Mouse (Mus musculus) heart, embryonic 14.5 days (tissue): ENCODE measurements around the gene Pip4k2c. TPM values are rescaled to one million over a fixed set of nuclear protein-coding genes. Genes with fewer than 3 reads are reported as not detected.
A peak's percentile ranks its signal among the peaks of the same experiment; 100 is the strongest.

Experiments used
- ATAC-seq: fragments of 200-750 bp; cut with Nextera tagmentation; 2 replicates; pipeline ENCODE4 v1.8.0; 2017; ENCODE audit warnings: low read depth, moderate TSS enrichment; ENCODE audit not compliant: insufficient number of reproducible peaks, insufficient read depth, low FRiP score
- H3K27ac ChIP-seq, 2 experiments: fragments of 200-500 bp in 1 of 2; fragments of 300-500 bp in 1 of 2; sonication (generic) in 1 of 2; replicated peaks in 1 of 2; 2 replicates each; pipeline ENCODE4 v1.5.1; 2012 to 2014; ENCODE audit warnings: low read depth in 2 of 2, low read length in 2 of 2, control low read depth in 1 of 2, mild to moderate bottlenecking in 1 of 2, mixed read lengths in 1 of 2; ENCODE audit not compliant: control insufficient read depth in 1 of 2, insufficient read depth in 1 of 2
- H3K27me3 ChIP-seq: fragments of 300-500 bp; sonication (generic); 2 replicates; pipeline ENCODE4 v1.6.1; 2014; ENCODE audit warnings: mild to moderate bottlenecking, low read length, control low read depth; ENCODE audit not compliant: control insufficient read depth, insufficient read depth
- H3K36me3 ChIP-seq: fragments of 300-500 bp; sonication (generic); 2 replicates; pipeline ENCODE4 v1.6.1; 2014; ENCODE audit warnings: mild to moderate bottlenecking, control low read depth, low read length, mixed read lengths; ENCODE audit not compliant: control insufficient read depth, insufficient read depth
- H3K4me1 ChIP-seq, 2 experiments: fragments of 200-500 bp in 1 of 2; fragments of 300-500 bp in 1 of 2; sonication (generic) in 1 of 2; 2 replicates each; pipeline ENCODE4 v1.6.1; 2012 to 2014; ENCODE audit warnings: low read length in 2 of 2, control low read depth in 1 of 2, mixed read lengths in 1 of 2; ENCODE audit not compliant: control insufficient read depth in 2 of 2, insufficient read depth in 2 of 2
- H3K4me2 ChIP-seq: fragments of 300-500 bp; sonication (generic); 2 replicates; pipeline ENCODE4 v1.6.1; 2014; ENCODE audit warnings: mild to moderate bottlenecking, low read length
- H3K4me3 ChIP-seq, 2 experiments: fragments of 200-500 bp in 1 of 2; fragments of 300-500 bp in 1 of 2; sonication (generic) in 1 of 2; 2 replicates each; pipeline ENCODE4 v1.5.1; 2012 to 2014; ENCODE audit warnings: low read length in 2 of 2, mild to moderate bottlenecking in 2 of 2, control low read depth in 1 of 2, low read depth in 1 of 2, moderate library complexity in 1 of 2; ENCODE audit not compliant: control insufficient read depth in 1 of 2, insufficient read depth in 1 of 2
- H3K9ac ChIP-seq: fragments of 300-500 bp; sonication (generic); 2 replicates; pipeline ENCODE4 v1.6.1; 2014; ENCODE audit warnings: mild to moderate bottlenecking, low read length
- H3K9me3 ChIP-seq: fragments of 300-500 bp; sonication (generic); 2 replicates; pipeline ENCODE4 v1.6.1; 2016; ENCODE audit warnings: low read length, control low read depth; ENCODE audit not compliant: control insufficient read depth
- WGBS: fragments of 180-500 bp; shearing (Covaris S2); extraction: QIAGEN DNeasy Blood & Tissue Kit; methylation state at CpG from one replicate; pipeline ENCODE4 v1.1.7; 2014; 5-methylcytosine and 5-hydroxymethylcytosine counted together
- polyA plus RNA-seq: library from polyadenylated mRNA; unstranded; fragments of >200 nt; fragmentation: Nextera tagmentation; extraction: Ambion mirVana; gene quantifications from 2 replicates; pipeline ENCODE4 v1.2.1, GENCODE M21; 2014

Gene Pip4k2c
- polyA plus RNA-seq, 1 experiment from 2014 or later, result 22.8 TPM

DNA sequence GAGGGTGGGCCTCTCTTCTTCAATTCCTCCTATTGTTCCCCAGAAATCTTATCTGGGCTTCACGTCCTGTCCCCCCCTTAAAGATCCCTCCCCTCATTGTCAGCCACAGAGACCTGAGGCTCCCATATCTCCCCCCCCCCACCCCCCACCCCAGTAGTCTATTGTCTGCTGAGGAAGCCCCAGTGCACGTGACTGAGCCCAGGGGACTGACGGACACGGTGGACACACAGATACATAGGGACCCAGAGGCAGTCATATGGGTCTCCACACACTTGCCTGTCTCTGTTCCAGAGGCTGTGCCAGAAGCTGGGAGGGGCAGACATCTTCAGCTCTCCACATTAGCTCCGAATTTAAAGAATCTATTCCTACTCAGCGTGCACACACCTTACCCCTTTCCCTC is 29.8 kb downstream of the Pip4k2c start:
- Histone ChIP-seq H3K4me1 (peaks cover 6 to 9% of the 10 kb centered on the region in 2 experiments; a peak in 3 of 4 replicates), H3K4me3 (peak overlapping the region in 1 of 2 experiments; percentile 13; a peak in 1 of 4 replicates), H3K9ac (0 out of 2 replicates have a peak overlapping the region, but pooled peaks have one; percentile 21), H3K4me2 (peak overlapping the region; percentile 37; the same call in 1 of the 2 replicates), H3K36me3 (peaks cover 12% of the 10 kb centered on the region; the same call in 1 of the 2 replicates), H3K27ac (no peak overlapping the region), H3K9me3 (no peaks in the 10 kb centered on the region), H3K27me3 (peaks cover 83% of the 10 kb centered on the region)
- 0 out of 2 replicates have a peak, but pooled peaks have one; percentile 26 for ATAC-seq
- WGBS, result 62% methylated on average over 6 of the region's 6 CpGs

DNA sequence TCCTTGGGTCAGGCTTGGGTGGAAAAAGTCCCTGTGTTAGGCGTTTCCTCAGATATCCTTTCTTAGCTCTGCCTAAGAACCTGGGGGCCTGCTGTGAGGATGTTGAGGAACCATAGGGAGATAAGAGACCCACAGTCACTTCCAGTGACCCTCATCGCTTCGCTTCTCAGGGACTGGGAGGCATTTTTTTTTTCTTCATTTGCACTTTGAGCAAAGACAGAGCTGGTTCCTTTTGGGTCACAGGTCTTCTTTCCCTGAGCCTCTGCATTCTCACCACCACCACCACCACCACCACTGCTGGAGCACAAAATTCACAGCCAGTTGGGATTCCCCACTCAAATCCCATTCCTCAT is 30.7 kb downstream of the Pip4k2c start:
- Histone ChIP-seq H3K4me1 (peaks cover 6 to 9% of the 10 kb centered on the region in 2 experiments; a peak in 3 of 4 replicates), H3K4me2 (peak overlapping the region; percentile 57), H3K27me3 (peaks cover 89% of the 10 kb centered on the region), H3K9ac (no peak overlapping the region), H3K27ac (0 out of 4 replicates have a peak overlapping the region, but pooled peaks of 1 of the 2 experiments have one; percentile 28), H3K9me3 (no peaks in the 10 kb centered on the region), H3K36me3 (peaks cover 7% of the 10 kb centered on the region; the same call in 1 of the 2 replicates), H3K4me3 (peak overlapping the region in 1 of 2 experiments; percentile 31; a peak in 1 of 4 replicates)
- WGBS, result 15% methylated on average over 3 of the region's 3 CpGs
- no peak for ATAC-seq

DNA sequence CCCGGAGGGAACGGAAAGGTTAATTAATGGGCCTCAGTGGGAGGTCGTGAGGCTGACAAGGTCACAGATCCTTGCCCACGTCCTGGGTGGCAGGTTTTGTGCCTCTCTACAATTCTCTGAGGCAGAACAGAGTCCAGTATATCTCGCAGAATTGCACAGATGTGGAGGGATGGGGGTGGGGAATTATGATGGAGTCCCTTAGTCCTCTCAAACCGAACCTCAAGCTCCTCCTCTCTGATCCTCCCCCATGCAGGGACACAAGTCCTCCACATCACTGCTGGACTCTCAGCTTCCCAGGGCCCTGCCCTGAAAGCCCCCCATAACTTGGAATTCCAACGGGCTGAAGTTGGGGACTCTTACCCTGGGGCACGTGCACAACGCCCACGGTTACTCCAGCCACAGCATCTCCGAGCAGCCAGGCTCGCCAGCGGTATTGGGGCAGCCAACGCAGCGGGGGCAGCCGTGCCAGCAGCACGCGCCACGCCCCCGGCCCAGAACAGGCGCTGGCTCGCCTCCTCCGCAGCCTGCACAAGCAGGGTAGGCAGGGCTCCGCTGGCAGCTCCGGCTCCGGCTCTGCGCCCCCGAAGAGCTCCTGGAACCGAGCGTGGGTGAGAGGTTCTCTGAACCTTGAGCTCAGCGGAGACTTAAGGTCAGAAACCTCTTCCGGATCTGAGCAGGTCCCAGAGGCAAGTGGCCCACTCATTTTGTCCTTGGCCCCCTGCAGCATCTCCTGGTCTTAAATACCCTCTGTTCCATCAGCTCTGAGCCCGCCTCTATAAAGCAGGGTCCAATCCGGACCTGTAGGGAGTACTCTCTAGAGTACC is 31.3 kb downstream of the Pip4k2c start, which contains the start of gene Slc26a10:
Gene Slc26a10 (minus strand): TSS at position 775 of the 824 bp plus-strand sequence.
- Histone ChIP-seq H3K9me3 (no peaks in the 10 kb centered on the region), H3K4me2 (peak within 1 kb of the TSS; percentile 63), H3K4me3 (peak within 1 kb of the TSS; percentile 28 to 31), H3K9ac (no peak within 1 kb of the TSS; the same call in 1 of the 2 replicates), H3K4me1 (peaks cover 6 to 9% of the 10 kb centered on the region in 2 experiments; a peak in 3 of 4 replicates), H3K27ac (peak within 1 kb of the TSS in 1 of 2 experiments; percentile 28; a peak in 1 of 4 replicates), H3K27me3 (peaks cover 86% of the 10 kb centered on the region), H3K36me3 (0 out of 2 replicates have a peak, but pooled peaks cover 4% of the 10 kb centered on the region)
- WGBS, result 3% methylated on average over 34 of the region's 34 CpGs
- ATAC-seq, result no peak

DNA sequence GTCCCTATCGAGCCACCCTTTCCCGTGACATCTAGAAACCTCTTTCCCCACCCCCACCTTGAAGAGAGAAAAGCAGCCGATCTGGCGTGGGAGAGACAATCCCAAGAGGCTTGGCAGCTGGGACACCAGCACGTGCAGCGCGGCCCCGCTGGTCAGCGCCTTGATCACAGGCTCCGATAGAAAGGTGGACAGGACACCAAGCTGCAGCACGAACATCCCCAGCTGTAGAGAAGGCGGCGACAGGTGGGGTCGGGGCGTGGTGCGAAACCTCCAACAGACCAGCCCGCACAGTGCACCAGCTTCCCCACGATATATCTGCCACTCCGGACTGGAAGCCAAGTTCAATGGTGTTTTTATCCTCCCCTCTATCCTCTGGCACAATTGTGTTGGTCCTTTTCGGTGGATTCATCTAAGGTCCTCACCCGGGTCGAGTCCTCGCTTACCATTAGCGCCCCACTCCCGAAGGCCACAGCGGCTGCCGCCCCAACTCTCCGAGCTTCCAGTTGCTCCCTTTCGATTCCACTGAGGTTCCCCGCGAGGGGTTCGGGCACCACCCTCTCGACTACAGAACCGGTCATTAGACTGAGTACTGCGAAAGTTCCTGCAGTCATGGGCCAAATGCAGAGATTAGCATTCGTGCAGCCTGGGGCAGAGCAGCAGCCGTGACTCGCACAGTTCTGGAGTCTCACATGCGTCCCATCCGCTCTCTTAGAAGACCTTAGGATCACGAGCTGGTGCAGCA is 32.9 kb downstream of the Pip4k2c start:
- ATAC-seq, result no peak
- Histone ChIP-seq H3K9me3 (no peaks in the 10 kb centered on the region), H3K4me3 (peak overlapping the region; percentile 21 to 32), H3K4me1 (peaks cover 6 to 9% of the 10 kb centered on the region in 2 experiments; a peak in 3 of 4 replicates), H3K36me3 (0 out of 2 replicates have a peak, but pooled peaks cover 4% of the 10 kb centered on the region), H3K9ac (no peak overlapping the region; the same call in 1 of the 2 replicates), H3K4me2 (peak overlapping the region; percentile 63), H3K27me3 (peaks cover 82% of the 10 kb centered on the region), H3K27ac (no peak overlapping the region)
- 6% methylated on average over 41 of the region's 41 CpGs for WGBS

DNA sequence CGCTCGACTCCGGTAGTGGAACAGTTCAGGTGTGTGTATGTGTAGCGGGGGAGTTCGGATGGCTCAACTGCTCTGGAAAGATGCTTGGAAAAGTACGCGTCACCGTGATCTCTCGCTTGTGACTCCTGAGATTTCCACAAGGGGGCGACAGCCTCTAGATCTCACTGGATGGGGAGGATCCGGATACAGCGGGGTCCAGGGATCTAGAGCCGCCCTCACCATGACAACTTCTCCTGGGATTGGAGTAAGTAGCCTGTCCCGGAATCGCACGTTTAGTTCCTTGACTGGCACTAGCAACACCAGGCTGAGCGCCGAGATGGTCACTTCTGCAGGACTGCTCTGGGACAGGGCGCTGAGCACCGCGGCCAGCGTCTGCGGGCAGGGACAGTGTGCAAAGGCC is 33.7 kb downstream of the Pip4k2c start:
- WGBS, result under 1% methylated on average over 23 of the region's 23 CpGs
- H3K27me3 ChIP-seq, result peaks cover 79% of the 10 kb centered on the region

DNA sequence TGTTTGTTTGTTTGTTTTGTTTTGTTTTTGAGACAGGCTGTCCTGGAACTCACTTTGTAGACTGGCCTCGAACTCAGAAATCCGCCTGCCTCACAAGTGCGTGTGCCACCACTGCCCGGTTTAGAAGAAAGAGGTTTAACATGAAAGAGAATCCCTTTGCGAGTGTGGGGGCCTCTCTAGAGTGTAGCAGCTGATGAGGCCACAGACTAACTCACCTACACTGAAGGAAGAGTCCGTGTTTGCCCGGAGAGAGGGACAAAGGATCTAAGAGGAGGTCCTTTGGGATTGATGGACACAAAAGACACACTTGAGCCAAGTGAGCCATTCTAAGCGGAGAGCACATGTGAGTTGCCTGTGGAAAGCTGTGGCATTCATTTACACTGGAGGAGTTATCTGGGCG is 34.1 kb downstream of the Pip4k2c start:
- Histone ChIP-seq H3K4me2 (peak overlapping the region; percentile 63; the same call in 1 of the 2 replicates), H3K36me3 (no peaks in the 10 kb centered on the region), H3K9me3 (no peaks in the 10 kb centered on the region), H3K27ac (no peak overlapping the region), H3K9ac (no peak overlapping the region), H3K4me1 (peaks cover 6 to 9% of the 10 kb centered on the region in 2 experiments; a peak in 3 of 4 replicates), H3K4me3 (peak overlapping the region in 1 of 2 experiments; percentile 32; a peak in 1 of 4 replicates), H3K27me3 (peaks cover 77% of the 10 kb centered on the region)
- ATAC-seq, result no peak
- WGBS, result 23% methylated on average over 9 of the region's 9 CpGs

More for the DNA sequence above, 33.7 kb downstream of the Pip4k2c start:
- Histone ChIP-seq H3K9ac (no peak overlapping the region), H3K27ac (no peak overlapping the region), H3K4me1 (peaks cover 6 to 9% of the 10 kb centered on the region in 2 experiments; a peak in 3 of 4 replicates), H3K4me3 (peak overlapping the region; percentile 21 to 32), H3K4me2 (peak overlapping the region; percentile 63), H3K36me3 (no peaks in the 10 kb centered on the region), H3K9me3 (no peaks in the 10 kb centered on the region)
- ATAC-seq, result peak; percentile 18; the same call in 1 of the 2 replicates

DNA sequence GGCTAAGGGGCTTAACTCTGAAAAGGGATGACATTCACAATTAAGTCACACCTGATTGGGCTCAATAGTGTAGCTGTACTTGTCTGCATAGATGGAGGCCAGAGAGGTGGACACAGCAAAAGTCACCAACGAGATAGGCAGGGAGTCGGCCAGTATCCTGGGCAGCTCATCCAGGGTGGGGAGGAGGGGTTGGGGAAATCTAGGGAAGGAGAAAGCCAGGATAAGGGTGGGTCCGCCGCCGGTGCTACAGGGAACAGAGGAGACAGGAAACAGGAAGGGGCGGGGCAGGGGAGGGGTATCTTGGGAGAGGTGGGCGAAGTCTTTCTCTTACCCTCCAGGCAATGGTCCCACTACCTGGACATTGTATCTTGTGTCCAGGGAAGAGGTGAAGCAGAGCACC is 34.6 kb downstream of the Pip4k2c start:
- Histone ChIP-seq H3K27ac (no peak overlapping the region), H3K9me3 (no peaks in the 10 kb centered on the region), H3K27me3 (peaks cover 77% of the 10 kb centered on the region), H3K9ac (no peak overlapping the region), H3K4me2 (no peak overlapping the region), H3K4me3 (no peak overlapping the region), H3K36me3 (no peaks in the 10 kb centered on the region), H3K4me1 (peaks cover 6 to 9% of the 10 kb centered on the region in 2 experiments; a peak in 3 of 4 replicates)
- no peak for ATAC-seq
- WGBS, result 9% methylated on average over 7 of the region's 7 CpGs
